Mouse (Mus musculus) heart, postnatal 10 days (tissue): Measurements from ENCODE around the gene Adap1. TPM values are rescaled to one million over a fixed set of nuclear protein-coding genes. Genes with fewer than 3 reads are reported as not detected.

Experiments
- DNase-seq, 2 experiments: peaks; one replicate each; pipeline ENCODE4 v3.0.0; 2021
- intact Hi-C: fragments of 180-260 bp; cut with DNase I; formaldehyde crosslinking; loops from one replicate; pipeline ENCODE4 v1.15.1; 2025
- total RNA-seq, 2 experiments: library from RNA; stranded (reverse); gene quantifications; 2 replicates each; pipeline ENCODE4 v1.2.3; 2021

Gene Adap1
- total RNA-seq: 1 to 10 TPM; 1.6 to 1.8 TPM

GRCm38 (mm10) chr5:139325395-139325966 lies at the start of gene Adap1:
Gene Adap1 (minus strand): TSS chr5:139325622.
- peak; percentile 54 to 61 for DNase-seq
- intact Hi-C loops: no loop called here

- no peak for DNase-seq
- intact Hi-C loops: no loop called here
Measured at GRCm38 (mm10) chr5:139374841-139375240, 49.4 kb upstream of the Adap1 start.

- intact Hi-C loops: no loop called here
- DNase-seq: no peak
Measured at GRCm38 (mm10) chr5:139373889-139374444, 48.5 kb upstream of the Adap1 start.

GRCm38 (mm10) chr5:139373126-139373525 lies 47.7 kb upstream of the Adap1 start:
- no peak for DNase-seq
- intact Hi-C loops: no loop called here

- intact Hi-C loops: no loop called here
- DNase-seq: peak; percentile 94 to 96
Measured at GRCm38 (mm10) chr5:139371631-139372401, 46.4 kb upstream of the Adap1 start.

- no peak for DNase-seq
- intact Hi-C loops: no loop called here
Measured at GRCm38 (mm10) chr5:139371118-139371517, 45.7 kb upstream of the Adap1 start.

- intact Hi-C loops: no loop called here
- DNase-seq: no peak
Measured at GRCm38 (mm10) chr5:139370336-139370735, 44.9 kb upstream of the Adap1 start.

GRCm38 (mm10) chr5:139368638-139369320 lies 43.4 kb upstream of the Adap1 start:
- intact Hi-C loops: no loop called here

GRCm38 (mm10) chr5:139367884-139368458 lies 42.5 kb upstream of the Adap1 start:
- no peak for DNase-seq
- intact Hi-C loops: no loop called here

More at GRCm38 (mm10) chr5:139368638-139369320, 43.4 kb upstream of the Adap1 start:
- no peak for DNase-seq

GRCm38 (mm10) chr5:139366484-139366883 lies 41.1 kb upstream of the Adap1 start:
- intact Hi-C loops: no loop called here
- no peak for DNase-seq

- no peak for DNase-seq
- intact Hi-C loops: loop anchor here (2.0 kb wide), 1 partner anchor 81 kb away; no protein-coding TSS in a partner anchor
Measured at GRCm38 (mm10) chr5:139365827-139366226, 40.4 kb upstream of the Adap1 start.

GRCm38 (mm10) chr5:139364911-139365571 lies 39.6 kb upstream of the Adap1 start:
- DNase-seq: no peak
- intact Hi-C loops: loop anchor here (1.0 to 2.0 kb wide), 4 partner anchors 33 to 140 kb away; no protein-coding TSS in a partner anchor

- intact Hi-C loops: loop anchor here (1.0 to 2.0 kb wide), 4 partner anchors 34 to 141 kb away; no protein-coding TSS in a partner anchor
- DNase-seq: peak; percentile 92 to 96
Measured at GRCm38 (mm10) chr5:139364260-139364910, 39.0 kb upstream of the Adap1 start.

GRCm38 (mm10) chr5:139363858-139364257 lies 38.4 kb upstream of the Adap1 start:
- intact Hi-C loops: loop anchor here (1.0 to 2.0 kb wide), 4 partner anchors 34 to 141 kb away; no protein-coding TSS in a partner anchor
- DNase-seq: no peak

GRCm38 (mm10) chr5:139359244-139359643 lies 33.8 kb upstream of the Adap1 start:
- no peak for DNase-seq
- intact Hi-C loops: loop anchor here (10.0 kb wide), 1 partner anchor 306 kb away; no protein-coding TSS in a partner anchor

GRCm38 (mm10) chr5:139358653-139359052 lies 33.2 kb upstream of the Adap1 start:
- peak; percentile 73 to 76 for DNase-seq
- intact Hi-C loops: loop anchor here (10.0 kb wide), 1 partner anchor 306 kb away; no protein-coding TSS in a partner anchor

- intact Hi-C loops: loop anchor here (1.0 to 10.0 kb wide), 3 partner anchors 23 to 309 kb away; no protein-coding TSS in a partner anchor
Measured at GRCm38 (mm10) chr5:139355235-139355772, 29.9 kb upstream of the Adap1 start.

GRCm38 (mm10) chr5:139353946-139354345 lies 28.5 kb upstream of the Adap1 start:
- DNase-seq: no peak
- intact Hi-C loops: loop anchor here (2.0 to 10.0 kb wide), 2 partner anchors 71 to 311 kb away; no protein-coding TSS in a partner anchor

More at GRCm38 (mm10) chr5:139355235-139355772, 29.9 kb upstream of the Adap1 start:
- peak; percentile 83 to 90 for DNase-seq

- intact Hi-C loops: loop anchor here (10.0 kb wide), 1 partner anchor 311 kb away; no protein-coding TSS in a partner anchor
- DNase-seq: no peak
Measured at GRCm38 (mm10) chr5:139353496-139353895, 28.1 kb upstream of the Adap1 start.
